Mouse (Mus musculus) kidney, postnatal 14 days (tissue): ENCODE measurements at regions not wholly inside any gene's neighbourhood (a gene's known extent, or its start where the extent isn't known, plus 50 kb on each side); places are given as distances from the start of the nearest gene placed in this dataset.
"Not testable (repeated sequence)": the region's sequence is repeated elsewhere in the genome, so short reads cannot be mapped to it uniquely, and the experiment has no call there.

Experiments
- DNase-seq: peaks from one replicate; pipeline ENCODE4 v3.0.0; 2022; ENCODE audit warnings: mixed read lengths

DNA sequence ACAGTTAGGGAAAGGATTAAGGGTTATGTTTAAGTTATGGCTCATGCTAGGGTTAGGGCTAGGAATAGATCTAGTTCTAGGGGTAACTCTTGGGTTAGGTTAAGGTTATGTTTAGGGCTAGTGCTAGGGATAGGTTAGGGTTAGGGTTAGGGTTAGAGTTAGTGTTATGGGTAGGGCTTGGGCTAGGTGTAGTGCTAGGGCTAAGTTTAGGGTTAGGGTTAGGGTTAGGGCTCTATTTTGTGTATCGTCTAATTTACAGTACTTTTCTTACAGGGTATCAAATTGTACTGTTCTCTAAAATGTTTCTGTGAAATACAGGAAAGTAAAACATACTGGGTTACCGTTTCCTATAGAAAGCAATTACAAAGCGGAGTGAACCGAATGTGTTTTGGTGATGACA, 64.8 kb downstream of the Ptchd3 start:
- DNase-seq, result no peak

DNA sequence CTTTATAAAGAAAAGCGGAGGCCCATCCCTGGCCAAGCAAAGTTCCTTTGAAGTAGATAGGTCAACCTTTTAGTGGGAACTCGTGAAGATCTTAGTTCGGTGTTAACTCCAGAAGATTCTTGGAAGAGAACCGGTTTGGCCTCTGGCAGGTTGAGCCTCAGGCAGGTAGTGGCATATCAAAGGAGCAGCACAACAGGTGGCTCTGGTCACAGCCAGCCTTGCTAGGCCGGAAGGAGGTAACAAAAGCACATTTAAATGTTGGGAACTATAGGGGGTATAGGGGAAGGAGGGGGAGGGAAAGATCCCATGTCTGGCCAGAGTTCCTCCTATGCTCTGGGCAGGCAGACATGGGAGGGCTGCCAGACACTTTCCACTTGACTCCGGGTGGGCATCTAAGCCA, 74.3 kb downstream of the Ptchd3 start:
- not testable (repeated sequence) for DNase-seq

DNA sequence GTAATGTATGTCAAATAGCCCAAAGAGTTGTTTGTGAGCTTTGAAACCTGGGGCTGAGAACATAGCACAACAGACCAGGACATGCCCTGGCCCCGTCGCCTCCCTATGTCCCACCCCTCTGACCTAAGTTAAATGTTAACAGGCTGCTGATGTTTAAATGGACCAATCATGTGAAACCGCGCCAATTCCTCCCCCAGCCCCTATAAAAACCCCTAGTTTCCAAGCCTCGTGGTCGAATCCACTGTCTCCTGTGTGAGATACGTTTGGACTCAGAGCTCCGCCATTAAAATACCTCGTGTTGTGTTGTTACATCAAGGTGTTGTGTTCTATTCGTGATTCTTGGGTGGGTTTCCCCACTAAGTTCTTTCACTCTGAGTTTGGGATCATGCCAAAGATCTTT, 94.6 kb downstream of the Ptchd3 start:
- DNase-seq, result not testable (repeated sequence)

DNA sequence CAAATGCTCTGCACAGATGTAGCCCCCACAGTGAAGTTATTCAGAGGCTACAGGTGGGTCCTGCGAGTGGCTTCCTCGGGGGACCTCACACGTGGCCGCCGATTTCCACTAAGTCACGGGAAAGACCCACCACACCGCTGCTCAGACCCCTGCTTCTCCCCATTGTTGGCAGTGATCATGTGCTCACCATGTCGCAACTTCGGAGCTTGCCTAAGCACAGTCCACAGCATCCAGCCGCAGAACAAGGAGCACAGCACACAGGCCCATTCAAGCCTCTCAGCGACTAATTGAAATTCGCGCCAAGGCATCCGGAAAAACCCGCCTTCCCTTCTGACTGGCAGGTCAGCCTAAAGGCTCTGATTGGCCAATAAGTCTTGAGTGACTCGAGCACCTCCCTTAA, 95.0 kb downstream of the Ptchd3 start:
- not testable (repeated sequence) for DNase-seq

DNA sequence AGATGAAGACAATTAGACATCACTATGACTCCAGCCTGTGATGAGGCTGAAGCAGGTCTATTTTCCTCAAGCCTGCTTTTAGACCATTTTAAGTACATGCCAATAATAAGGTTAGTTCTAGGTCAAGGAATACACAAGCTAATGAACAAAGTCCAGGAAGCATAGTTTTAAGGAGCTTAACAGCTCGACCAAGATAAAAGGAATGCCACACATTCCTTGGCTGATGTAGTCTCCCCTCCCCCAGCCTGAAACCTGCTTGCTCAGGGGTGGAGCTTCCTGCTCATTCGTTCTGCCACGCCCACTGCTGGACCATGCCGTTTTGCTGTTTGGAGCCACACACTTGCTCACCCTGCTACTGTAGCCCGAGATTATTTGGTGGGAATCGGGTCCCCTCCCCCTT, 121.7 kb downstream of the Ptchd3 start:
- peak; percentile 45 for DNase-seq

DNA sequence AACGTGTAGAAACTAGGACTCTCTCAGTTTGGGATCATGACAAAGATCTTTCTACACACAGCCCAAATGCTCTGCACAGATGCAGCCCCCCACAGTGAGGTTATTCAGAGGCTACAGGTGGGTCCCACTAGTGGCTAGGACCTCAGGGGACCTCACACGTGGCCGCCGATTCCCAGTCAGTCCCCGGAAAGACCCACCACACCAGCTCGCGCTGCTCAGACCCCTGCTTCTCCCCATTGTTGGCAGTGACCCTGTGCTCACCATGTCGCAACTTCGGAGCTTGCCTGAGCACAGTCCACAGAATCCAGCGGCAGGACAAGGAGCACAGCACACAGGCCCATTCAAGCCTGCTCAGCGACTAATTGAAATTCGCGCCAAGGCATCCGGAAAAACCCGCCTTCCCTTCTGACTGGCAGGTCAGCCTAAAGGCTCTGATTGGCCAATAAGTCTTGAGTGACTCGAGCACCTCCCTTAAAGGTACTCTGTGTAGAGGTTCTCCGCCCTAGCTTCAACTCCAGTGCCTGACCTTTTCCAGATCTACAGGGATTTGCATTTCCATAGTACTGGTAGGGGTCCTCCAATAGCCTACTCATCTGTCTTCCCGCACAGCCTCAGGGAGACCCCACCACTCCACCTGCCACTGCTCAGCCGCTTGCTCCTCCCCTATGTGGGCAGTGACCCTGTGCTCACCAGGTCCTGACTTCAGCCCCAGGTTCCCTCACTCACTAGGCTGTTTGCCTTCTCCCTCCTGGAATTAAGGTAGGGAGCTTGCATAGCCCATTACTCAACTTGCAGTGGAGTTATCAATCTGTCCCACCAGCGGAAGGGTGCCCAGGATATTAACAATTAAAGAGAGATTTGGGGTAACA, 126.6 kb downstream of the Ptchd3 start:
- peak; percentile 3 for DNase-seq

DNA sequence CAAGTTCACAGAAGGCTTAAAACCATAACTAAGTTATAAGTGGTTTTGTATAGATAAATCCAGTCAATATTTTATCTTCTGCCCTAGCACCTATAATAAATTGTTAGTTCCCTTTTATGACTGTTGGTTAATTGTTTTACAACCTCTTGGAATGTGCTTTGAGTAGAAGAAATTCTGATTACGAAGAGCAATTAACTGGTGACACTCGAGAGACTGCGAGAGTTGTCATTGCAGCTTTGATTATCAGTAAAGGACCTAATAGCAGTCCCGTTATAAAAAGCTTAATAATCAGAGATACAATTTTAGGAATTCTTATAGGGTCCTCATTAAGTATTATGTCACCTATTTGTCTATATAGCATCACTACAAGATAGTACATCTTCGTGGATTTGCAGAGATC, 128.7 kb downstream of the Ptchd3 start:
- DNase-seq, result not testable (repeated sequence)

DNA sequence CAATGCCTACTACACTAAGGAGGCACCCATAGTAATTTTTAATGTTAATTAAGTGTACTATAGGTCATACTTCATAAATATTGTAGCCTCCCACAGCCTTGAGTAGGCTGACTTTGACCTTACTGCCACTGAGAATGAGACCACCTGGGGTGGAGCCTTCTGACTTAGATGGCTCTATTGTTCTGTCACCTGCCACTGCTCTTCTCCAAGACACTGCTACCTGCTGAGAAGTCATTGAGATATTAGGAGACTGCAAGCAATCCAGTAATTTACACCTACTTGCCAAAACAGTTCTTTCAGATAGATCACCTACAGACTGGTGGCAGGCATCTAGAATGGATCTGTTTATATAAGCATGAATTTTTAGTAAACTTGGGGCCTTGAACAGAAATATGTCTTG, 134.1 kb downstream of the Ptchd3 start:
- DNase-seq, result not testable (repeated sequence)

DNA sequence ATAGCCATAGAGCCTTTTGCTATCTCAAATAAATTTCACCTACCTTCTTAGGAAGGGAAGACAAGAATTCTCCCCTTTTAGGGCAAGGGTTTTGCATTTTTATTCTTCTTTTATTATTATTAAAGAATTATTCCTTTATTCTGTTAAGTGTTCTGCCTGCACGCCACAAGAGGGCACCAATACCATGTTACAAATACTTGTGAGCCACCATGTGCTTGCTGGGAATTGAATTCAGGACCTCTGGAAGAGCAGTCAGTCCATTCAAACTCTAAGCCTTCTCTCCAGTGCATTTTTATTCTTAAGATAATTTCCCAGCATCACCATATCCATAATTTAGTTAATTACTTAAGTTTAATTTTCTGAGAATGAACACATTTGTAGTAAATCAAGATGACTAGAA, 135.9 kb downstream of the Ptchd3 start:
- peak; percentile 6 for DNase-seq
